Mouse (Mus musculus) thymus, adult 2 months (tissue): Measurements from ENCODE around the gene Gnmt.

Experiments
- CTCF ChIP-seq: fragments of 200-500 bp; IDR thresholded peaks from 2 replicates; pipeline ENCODE4 v1.5.1; 2012; ENCODE audit warnings: mild to moderate bottlenecking, control low read depth, low read length, moderate library complexity, borderline replicate concordance; ENCODE audit not compliant: control insufficient read depth, poor library complexity, insufficient read depth; ENCODE audit errors: extremely low read depth
- POLR2A ChIP-seq: fragments of 200-500 bp; IDR thresholded peaks from 2 replicates; pipeline ENCODE4 v1.6.1; 2012; ENCODE audit warnings: mild to moderate bottlenecking, low read length, control low read depth, moderate library complexity; ENCODE audit not compliant: control insufficient read depth, poor library complexity, insufficient read depth; ENCODE audit errors: extremely low read depth

GRCm38 (mm10) chr17:46736160-46736559, 7.2 kb upstream of the Gnmt start:
- TF ChIP-seq POLR2A, result no peak
- TF ChIP-seq CTCF, result peak; percentile 78
